Mouse (Mus musculus): Measurements from ENCODE around the gene Esr1.

Gene Esr1

GRCm38 (mm10) chr10:4620596-4621504 is 9.5 kb downstream of the Esr1 start:
- DNase-seq: peak; percentile 27

DNA sequence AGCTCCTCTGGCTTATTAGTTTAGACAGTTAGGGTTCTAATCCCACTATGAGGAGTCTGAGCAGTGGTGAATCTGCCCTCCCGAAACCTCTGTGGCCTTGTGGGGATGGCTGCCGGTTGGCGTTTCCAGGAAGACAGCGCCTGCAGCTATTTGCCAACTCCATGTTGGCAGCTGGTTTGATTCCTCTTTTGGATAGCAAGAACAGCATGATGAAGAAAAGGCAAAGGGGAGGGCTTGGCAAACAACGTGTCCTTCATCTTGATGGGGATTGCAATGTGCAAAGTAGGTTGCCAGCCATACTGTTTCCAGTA is 10.1 kb downstream of the Esr1 start:
- DNase-seq: no peak

- no peak for DNase-seq
Measured at GRCm38 (mm10) chr10:4623319-4623718, 11.9 kb downstream of the Esr1 start.

- DNase-seq: no peak
Measured at GRCm38 (mm10) chr10:4624581-4624980, 13.2 kb downstream of the Esr1 start.

GRCm38 (mm10) chr10:4625300-4625699 is 13.9 kb downstream of the Esr1 start:
- no peak for DNase-seq

DNA sequence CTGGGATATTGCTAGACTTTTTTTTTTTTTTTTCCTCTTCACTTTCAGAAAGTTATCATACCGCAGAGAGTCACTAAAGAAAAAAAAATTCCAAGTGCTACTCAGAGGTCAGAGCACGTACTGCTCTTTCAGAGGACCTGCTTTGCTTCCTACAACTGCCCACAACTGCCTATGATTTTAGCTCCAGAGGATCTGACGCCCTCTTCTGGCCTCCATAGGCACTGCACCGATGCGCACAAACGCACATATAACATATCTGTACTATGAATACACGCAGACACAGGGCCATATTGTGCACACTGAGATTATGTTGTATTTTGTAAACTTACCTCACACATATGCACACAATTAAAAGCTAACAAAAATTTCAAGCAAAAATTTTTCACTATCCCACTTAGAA is 15.0 kb downstream of the Esr1 start:
- no peak for DNase-seq

- DNase-seq: no peak
Measured at GRCm38 (mm10) chr10:4626996-4627395, 15.6 kb downstream of the Esr1 start.

DNA sequence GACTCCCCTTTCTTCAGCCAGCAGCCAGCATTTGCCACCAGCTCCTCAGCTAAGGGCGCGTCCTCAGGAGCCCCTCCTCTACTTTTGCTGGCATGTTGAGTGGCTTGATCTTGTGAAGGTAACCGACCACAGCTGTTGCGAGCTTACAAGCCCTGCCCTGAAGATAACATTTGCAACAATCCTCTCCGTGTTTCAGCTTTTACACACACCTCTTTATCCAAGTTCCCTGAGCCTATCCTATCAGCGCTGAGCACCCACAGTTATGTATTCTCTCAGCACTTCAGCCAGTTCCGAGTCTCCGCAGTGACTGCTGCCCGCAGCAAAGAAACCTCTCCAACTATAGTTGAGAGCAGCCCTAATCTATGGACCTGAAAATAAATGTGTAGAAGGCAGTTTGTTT is 16.0 kb downstream of the Esr1 start:
- no peak for DNase-seq

GRCm38 (mm10) chr10:4629314-4629713 is 17.9 kb downstream of the Esr1 start:
- no peak for DNase-seq

DNA sequence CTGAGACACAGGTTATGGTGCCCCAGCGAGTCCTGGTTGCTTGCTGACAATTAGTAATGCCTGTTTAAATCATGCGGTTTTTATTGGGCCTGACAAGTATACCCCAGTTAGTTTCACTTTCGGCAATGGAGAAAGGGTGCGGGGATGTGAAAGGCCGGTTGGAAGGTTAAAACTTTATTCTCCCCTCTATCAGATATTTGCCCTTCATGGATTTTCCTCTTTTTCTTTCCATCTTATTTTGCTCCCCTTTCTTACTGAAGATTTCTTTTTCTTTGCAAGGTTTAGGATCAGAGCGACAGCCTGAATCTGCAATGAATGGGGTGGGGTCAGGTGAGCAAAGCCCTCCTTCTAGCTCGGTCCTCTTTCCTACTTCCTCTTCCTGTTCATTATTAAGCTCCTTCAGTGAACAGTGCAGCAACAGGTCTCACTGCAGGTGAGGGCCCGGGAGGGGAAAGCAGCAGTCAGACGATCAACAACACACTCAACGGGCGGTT is 20.9 kb downstream of the Esr1 start:
- no peak for DNase-seq

- DNase-seq: no peak
Measured at GRCm38 (mm10) chr10:4633287-4634030, 22.1 kb downstream of the Esr1 start.

GRCm38 (mm10) chr10:4635740-4636139 is 24.3 kb downstream of the Esr1 start:
- DNase-seq: no peak

DNA sequence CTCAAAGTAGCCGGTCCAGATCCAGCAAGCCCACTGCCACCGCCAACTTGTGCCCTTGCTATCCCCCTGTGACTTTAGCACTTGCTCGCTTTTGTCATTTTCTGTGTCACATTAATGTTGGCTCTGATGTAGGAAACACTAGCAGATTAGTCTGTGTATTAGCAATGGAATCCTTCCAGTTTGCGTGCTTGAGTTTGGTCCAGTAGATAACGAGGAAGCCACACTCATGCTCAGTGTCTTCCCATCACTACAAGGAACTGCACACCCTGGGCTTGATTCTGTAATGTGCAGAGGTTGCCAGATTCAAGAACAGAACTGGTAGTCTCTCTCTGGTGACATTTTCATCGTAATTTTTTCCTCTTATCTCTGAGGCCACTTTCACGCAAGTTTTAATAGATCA is 34.7 kb downstream of the Esr1 start:
- peak; percentile 6 for DNase-seq

GRCm38 (mm10) chr10:4646851-4647250 is 35.5 kb downstream of the Esr1 start:
- no peak for DNase-seq

DNA sequence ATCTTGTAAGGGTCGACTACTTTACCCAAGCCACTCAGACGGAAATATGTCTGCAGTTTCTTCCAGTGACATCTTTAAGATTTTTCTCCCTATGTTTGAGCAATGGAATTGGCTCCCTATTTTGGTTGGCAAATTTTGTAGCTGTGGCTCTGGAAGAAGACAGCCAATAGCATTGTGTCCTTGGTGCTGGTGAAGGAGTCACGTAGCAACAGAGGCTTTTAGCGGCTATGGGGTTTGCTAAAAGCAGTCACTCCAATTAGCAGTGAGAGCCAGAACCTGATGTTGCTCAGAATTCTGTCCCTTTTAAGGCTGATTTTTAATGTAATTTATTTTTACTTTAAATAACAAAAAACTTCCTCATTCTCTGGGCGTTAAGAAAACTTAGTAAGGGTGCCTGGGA is 54.0 kb downstream of the Esr1 start:
- DNase-seq: no peak

DNA sequence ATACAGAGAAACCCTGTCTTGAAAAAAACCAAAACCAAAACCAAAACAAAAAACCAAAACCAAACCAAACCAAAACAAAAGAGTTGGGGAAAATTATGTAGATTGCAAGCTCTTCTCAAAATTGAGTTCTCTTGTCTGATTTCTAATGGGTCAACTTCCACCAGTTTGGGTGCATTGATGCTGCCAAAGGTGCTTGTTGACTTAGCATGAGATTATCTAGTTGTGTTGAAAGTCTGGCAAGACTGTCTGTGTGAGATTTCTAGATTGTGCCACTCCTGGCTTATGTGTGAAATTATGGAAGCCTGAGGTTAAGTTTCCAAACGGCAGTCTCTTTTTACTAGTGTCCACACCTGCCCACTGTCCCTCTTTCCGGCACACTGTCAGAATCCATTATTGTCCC is 55.6 kb downstream of the Esr1 start:
- DNase-seq: no peak

GRCm38 (mm10) chr10:4670053-4670452 is 58.7 kb downstream of the Esr1 start:
- no peak for DNase-seq

- no peak for DNase-seq
Measured at GRCm38 (mm10) chr10:4671876-4672275, 60.5 kb downstream of the Esr1 start.

GRCm38 (mm10) chr10:4673311-4673816 is 62.0 kb downstream of the Esr1 start:
- no peak for DNase-seq

- DNase-seq: peak; percentile 62
Measured at GRCm38 (mm10) chr10:4674983-4675592, 63.7 kb downstream of the Esr1 start.

- DNase-seq: no peak
Measured at GRCm38 (mm10) chr10:4683106-4683505, 71.7 kb downstream of the Esr1 start.

GRCm38 (mm10) chr10:4683711-4684265 is 72.4 kb downstream of the Esr1 start:
- DNase-seq: no peak

- no peak for DNase-seq
Measured at GRCm38 (mm10) chr10:4694336-4694865, 83.0 kb downstream of the Esr1 start.
